Mouse (Mus musculus) liver, postnatal 0 days (tissue): ENCODE measurements around the gene Aar2.

Experiments used
- CTCF ChIP-seq: sonication (generic); IDR thresholded peaks from 2 replicates; pipeline ENCODE4 v1.5.1; 2016; ENCODE audit warnings: antibody characterized with exemption, low read depth
- EP300 ChIP-seq: IDR thresholded peaks from 2 replicates; pipeline ENCODE4 v1.6.1; 2016; ENCODE audit warnings: antibody characterized with exemption, low read depth, mild to moderate bottlenecking

DNA sequence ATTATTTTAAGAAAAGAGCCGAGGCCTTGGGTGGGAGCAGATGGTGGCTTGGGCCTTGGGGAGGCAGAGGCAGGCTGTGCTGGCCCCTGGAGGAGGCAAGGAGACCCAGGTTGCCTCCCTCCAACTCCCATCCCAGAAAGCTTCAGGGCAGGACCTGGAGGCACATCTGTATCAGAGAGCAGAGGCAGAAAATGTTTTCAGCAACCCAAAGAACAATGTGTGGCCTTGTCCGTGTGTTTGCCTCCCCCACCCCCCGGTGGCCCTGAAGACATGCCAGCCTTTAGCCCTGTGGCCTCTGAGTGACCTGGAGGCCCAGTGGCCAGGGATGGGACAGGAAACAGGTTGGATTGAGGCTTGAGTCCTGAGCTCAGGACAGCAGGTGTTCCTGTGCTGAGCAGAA is 57.8 kb downstream of the Aar2 start:
- no peak for TF ChIP-seq CTCF
- TF ChIP-seq EP300 = no peak
